Mouse (Mus musculus) G1E (cell line): ENCODE results near the gene Kiss1.

ENCODE experiments used
- CTCF ChIP-seq: IDR thresholded peaks from 2 replicates; pipeline ENCODE4 v1.5.1; 2012; ENCODE audit warnings: low read depth, low read length, inconsistent platforms, mixed read lengths
- GATA2 ChIP-seq: IDR thresholded peaks from 2 replicates; pipeline ENCODE4 v1.6.1; 2012; ENCODE audit warnings: low read depth, low read length, inconsistent platforms, borderline replicate concordance

GRCm38 (mm10) chr1:133332656-133333430, 11.2 kb downstream of the Kiss1 start:
- TF ChIP-seq CTCF (no peak), GATA2 (no peak)
